Comparison of ENCODE assay signal across 22 mouse cellular contexts in the genomic region with DNA sequence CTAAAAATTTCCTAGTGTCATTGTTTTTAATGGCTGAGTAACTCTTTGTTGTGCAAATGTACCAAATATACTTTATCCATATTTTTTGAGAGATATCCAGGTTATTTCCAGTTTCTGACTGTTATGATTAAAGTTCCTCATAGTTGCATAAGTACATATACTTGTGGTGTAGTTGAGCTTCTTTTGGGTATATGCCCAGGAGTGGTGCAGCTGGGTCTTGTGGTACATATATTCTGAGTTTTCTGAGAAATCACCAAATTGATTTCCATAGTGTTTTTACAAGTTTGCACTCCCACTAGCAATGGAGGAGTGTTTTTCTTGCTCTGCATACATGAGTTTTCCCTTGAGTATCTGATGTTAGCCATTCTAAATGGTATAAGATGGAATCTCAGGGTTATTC.
"Had no signal": no experiment of that assay in that cellular context is flagged by ENCODE, and none has a peak within 500 bp of the region (broad histone marks: within the 10 kb centered on the region; RNA-seq: fewer than 3 reads in every experiment).

No protein-coding gene starts in this region.

- ATAC-seq: hindbrain, embryonic 16.5 days; hindbrain, postnatal 0 days; inflammation-experienced regulatory T-cells, adult 6 months; intestine, embryonic 15.5 days; intestine, embryonic 16.5 days; intestine, postnatal 0 days had no signal

- DNase-seq: heart, postnatal 10 days; heart, postnatal 14 days; heart, postnatal 36 days; heart, postnatal 4 days; kidney, adult 11 months; kidney, adult 18-20 months; kidney, adult 2 months; kidney, adult 8-10 months; kidney, adult 9 months; kidney, postnatal 10 days; kidney, postnatal 14 days; kidney, postnatal 25 days; kidney, postnatal 36 days; kidney, postnatal 4 days; layer of hippocampus, adult 9-11 months; layer of hippocampus, postnatal 36 days had no signal
